16 mouse cellular contexts compared by ENCODE assay signal in the genomic region with DNA sequence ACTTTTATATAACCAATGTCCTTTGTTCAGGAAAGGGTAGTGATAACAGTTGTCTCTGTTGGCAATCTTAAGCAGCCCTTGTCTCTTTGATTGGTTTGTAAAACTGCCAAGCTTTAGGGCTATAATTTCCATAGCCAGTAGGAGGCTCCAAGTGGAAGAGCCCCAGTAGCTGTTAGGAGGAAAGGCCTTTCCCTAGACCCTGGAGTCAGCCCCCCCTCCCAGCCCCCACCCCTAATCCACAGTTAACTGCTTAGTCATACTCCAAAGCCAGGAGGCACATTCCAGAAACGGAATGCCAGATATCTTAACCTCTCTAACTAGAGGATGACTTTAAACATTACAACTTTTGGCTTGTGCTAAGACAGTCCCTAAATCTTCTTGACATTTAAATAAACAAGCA. TPM values are rescaled to one million over a fixed set of nuclear protein-coding genes. Genes with fewer than 3 reads are reported as not detected.
A peak's percentile ranks its signal among the peaks of the same experiment; 100 is the strongest.
DNase-seq lines count a peak whose midpoint lies in the region; ATAC-seq and TF ChIP-seq lines count a peak whose summit lies in the region.
"Had no signal": no experiment of that assay in that cellular context is flagged by ENCODE, and none has a peak within 500 bp of the region (broad histone marks: within the 10 kb centered on the region; RNA-seq: fewer than 3 reads in every experiment).

No protein-coding gene starts in this region.

- ATAC-seq in kidney, postnatal 0 days (replicated peaks; ENCODE audit: low FRiP score, low read depth) = peak; percentile 71
- ATAC-seq in Patski = peak; percentile 77
- peak; percentile 35 for ATAC-seq in intestine, embryonic 16.5 days

- H3K4me3 ChIP-seq in kidney, postnatal 0 days (replicated peaks; ENCODE audit: low read depth, low read length) = no peak overlapping the region
- H3K4me3 ChIP-seq in ES-Bruce4 (ENCODE audit: low read depth, low read length) = no peak overlapping the region
- no peak overlapping the region for H3K4me3 ChIP-seq in intestine, embryonic 16.5 days (ENCODE audit: low read length)
- H3K4me3 ChIP-seq: liver, embryonic 13.5 days; neural tube, embryonic 13.5 days had no signal

- in situ Hi-C loops in Patski (cut with MboI; ENCODE audit: low pct_unique_long_range_greater_than_20kb) = no loop called here

- H3K27ac ChIP-seq in kidney, postnatal 0 days = no peak overlapping the region
- H3K27ac ChIP-seq in ES-Bruce4 (ENCODE audit: insufficient read depth, low read length) = peak overlapping the region; percentile 57; the same call in 1 of the 2 replicates
- H3K27ac ChIP-seq in intestine, embryonic 16.5 days (ENCODE audit: low read length) = no peak overlapping the region
- H3K27ac ChIP-seq: liver, embryonic 13.5 days; neural tube, embryonic 13.5 days had no signal

- WGBS in kidney, postnatal 0 days = 8% methylated on average over 1 of the region's 1 CpGs
- WGBS in intestine, embryonic 16.5 days = 2% methylated on average over 1 of the region's 1 CpGs

- no peak overlapping the region for H3K4me2 ChIP-seq in kidney, postnatal 0 days (ENCODE audit: low read length)
- H3K4me2 ChIP-seq in intestine, embryonic 16.5 days (ENCODE audit: low read depth, low read length) = no peak overlapping the region
- H3K4me2 ChIP-seq: liver, embryonic 13.5 days; midbrain, embryonic 11.5 days; neural tube, embryonic 13.5 days had no signal

- H3K27me3 ChIP-seq in kidney, postnatal 0 days (ENCODE audit: insufficient read depth, low read length) = no peaks in the 10 kb centered on the region
- H3K27me3 ChIP-seq in ES-Bruce4 (ENCODE audit: control insufficient read depth, insufficient read depth, low read length, poor library complexity, severe bottlenecking) (no peaks in the 10 kb centered on the region), Patski (no peaks in the 10 kb centered on the region)
- H3K27me3 ChIP-seq in intestine, embryonic 16.5 days (replicated peaks; ENCODE audit: control insufficient read depth, insufficient read depth, low read length) = no peaks in the 10 kb centered on the region

- no peak overlapping the region for H3K9ac ChIP-seq in kidney, postnatal 0 days (ENCODE audit: low read depth, low read length)
- peak overlapping the region; percentile 40; the same call in 1 of the 2 replicates for H3K9ac ChIP-seq in ES-Bruce4 (ENCODE audit: low read depth, poor library complexity, severe bottlenecking)
- H3K9ac ChIP-seq in intestine, embryonic 16.5 days (ENCODE audit: low read depth, low read length) = no peak overlapping the region
- H3K9ac ChIP-seq: liver, embryonic 13.5 days; neural tube, embryonic 13.5 days had no signal

- POLR2A ChIA-PET in Patski (lab: Charles Lee) = no interaction called here

- H3K9me3 ChIP-seq in kidney, postnatal 0 days (replicated peaks; ENCODE audit: low read length) = no peaks in the 10 kb centered on the region
- no peaks in the 10 kb centered on the region for H3K9me3 ChIP-seq in ES-Bruce4 (replicated peaks; ENCODE audit: control insufficient read depth, insufficient read depth, low read length, poor library complexity, severe bottlenecking)
- no peaks in the 10 kb centered on the region for H3K9me3 ChIP-seq in intestine, embryonic 16.5 days (ENCODE audit: control insufficient read depth, low read length)
- H3K9me3 ChIP-seq: liver, embryonic 13.5 days; neural tube, embryonic 13.5 days had no signal

- H3K4me1 ChIP-seq in kidney, postnatal 0 days (replicated peaks; ENCODE audit: insufficient read depth, low read length) = no peaks in the 10 kb centered on the region
- H3K4me1 ChIP-seq in ES-Bruce4 (ENCODE audit: control insufficient read depth, insufficient read depth, low read length) = peaks cover 2% of the 10 kb centered on the region
- peaks cover 4% of the 10 kb centered on the region; the same call in 1 of the 2 replicates for H3K4me1 ChIP-seq in intestine, embryonic 16.5 days (ENCODE audit: control insufficient read depth, insufficient read depth, low read length)
- H3K4me1 ChIP-seq: neural tube, embryonic 13.5 days had no signal

- CTCF ChIA-PET in Patski (lab: Charles Lee) = interaction anchor here (1.6 to 11.2 kb wide), 2 partner anchors 24 to 63 kb away, joined by 4 to 65 read pairs; partner anchors contain the start of gene Steap1

- TF ChIP-seq EP300 in ES-Bruce4 (IDR thresholded peaks at IDR 0.05; ENCODE audit: insufficient read depth, low read depth, low read length) = peak; percentile 80; the same call in 1 of the 2 replicates

- H3K36me3 ChIP-seq in kidney, postnatal 0 days (ENCODE audit: insufficient read depth, low read length) = no peaks in the 10 kb centered on the region
- peaks cover 5% of the 10 kb centered on the region for H3K36me3 ChIP-seq in ES-Bruce4 (ENCODE audit: control insufficient read depth, insufficient read depth, low read length, poor library complexity, severe bottlenecking)
- H3K36me3 ChIP-seq in intestine, embryonic 16.5 days (ENCODE audit: control insufficient read depth, insufficient read depth, low read length) = no peaks in the 10 kb centered on the region
- H3K36me3 ChIP-seq: liver, embryonic 13.5 days; neural tube, embryonic 13.5 days had no signal

- DNase-seq in kidney, postnatal 0 days (ENCODE audit: low spot score) = peak; percentile 56
- no peak for DNase-seq in kidney, postnatal 4 days
- no peak for DNase-seq in Patski (ENCODE audit: low read depth, low spot score)
- DNase-seq in cerebellum, postnatal 10 days = no peak
- no peak for DNase-seq in cerebellum, adult 8-10 months
- DNase-seq: adrenal gland, postnatal 36 days; cerebellum, adult 9-11 months; gastrocnemius, postnatal 36 days; heart, postnatal 36 days; liver, embryonic 13.5 days; right cerebral cortex, postnatal 25 days; thymus, adult 2 months had no signal

- TF ChIP-seq CTCF in kidney, postnatal 0 days (IDR thresholded peaks at IDR 0.05; ENCODE audit: low read depth) = peak; percentile 49
- TF ChIP-seq CTCF in ES-Bruce4 (IDR thresholded peaks at IDR 0.05; ENCODE audit: low read depth, low read length) (no peak), Patski (IDR thresholded peaks at IDR 0.05) (peak; percentile 64)

- no peak for TF ChIP-seq POLR2A in ES-Bruce4 (IDR thresholded peaks at IDR 0.05; ENCODE audit: insufficient read depth, low read length)

RNA-seq across cellular contexts. Expression of gene Steap2, which starts 7.4 kb away (rescaled TPM):
- polyA plus RNA-seq in kidney, postnatal 0 days (2015; fragmentation: Nextera tagmentation; extraction: Ambion mirVana) = 24.8 and 25.0 TPM in 2 replicates
- polyA plus RNA-seq in ES-Bruce4 (2011; ENCODE audit: insufficient read depth, insufficient read length, low read depth, missing spikeins) = 33.2 and 33.7 TPM in 2 replicates
- polyA plus RNA-seq in Patski (2021) = 187 TPM
- 9.1 and 9.2 TPM in 2 replicates for polyA plus RNA-seq in intestine, embryonic 16.5 days (2015; fragmentation: Nextera tagmentation; extraction: Ambion mirVana)

RNA-seq across cellular contexts. Expression of gene Cfap69, which starts 22.9 kb away (rescaled TPM):
- polyA plus RNA-seq in kidney, postnatal 0 days (2015; fragmentation: Nextera tagmentation; extraction: Ambion mirVana) = 1.6 and 3.7 TPM in 2 replicates
- polyA plus RNA-seq in ES-Bruce4 (2011; ENCODE audit: insufficient read depth, insufficient read length, low read depth, missing spikeins) (5.0 and 5.1 TPM in 2 replicates), Patski (2021) (31.9 TPM)
- 0.94 and 1.0 TPM in 2 replicates for polyA plus RNA-seq in intestine, embryonic 16.5 days (2015; fragmentation: Nextera tagmentation; extraction: Ambion mirVana)
